Mouse (Mus musculus): Measurements from ENCODE around the gene Psmc3ip.

DNA sequence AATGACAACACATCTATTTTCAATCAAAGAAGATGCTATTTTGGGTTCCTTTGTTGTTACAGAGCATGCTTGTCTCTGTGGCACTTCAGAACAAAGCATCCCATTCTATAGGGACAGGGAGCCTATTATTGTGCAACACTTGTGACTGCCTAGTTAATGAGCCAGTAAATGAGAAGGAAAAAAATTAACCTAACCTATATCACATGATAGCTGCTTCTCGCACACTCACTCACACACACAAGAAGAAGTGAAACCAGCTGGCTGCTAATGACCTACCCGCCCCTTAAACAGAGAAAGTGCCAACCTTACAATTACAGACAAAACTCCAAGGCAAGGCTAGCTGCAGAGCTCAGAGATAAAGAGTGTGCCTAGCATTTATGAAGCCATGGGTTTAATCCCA is 20.3 kb upstream of the Psmc3ip start:
- no peak for TF ChIP-seq CTCF (IDR thresholded peaks at IDR 0.05)
- no peak for TF ChIP-seq EP300 (IDR thresholded peaks at IDR 0.05)

All from lung, postnatal 0 days (tissue).